Mouse (Mus musculus): Measurements from ENCODE around the gene Jup.

The Jup gene

GRCm38 (mm10) chr11:100397600-100398389 lies at the start of gene Jup:
Gene Jup (minus strand): TSS chr11:100397763.
- peak; percentile 99 to 100 for DNase-seq (ENCODE audit: low spot score in 2 of 2)

GRCm38 (mm10) chr11:100442625-100443024 lies 45.1 kb upstream of the Jup start:
- no peak for DNase-seq (ENCODE audit: low spot score in 2 of 2)

GRCm38 (mm10) chr11:100441797-100442196 lies 44.2 kb upstream of the Jup start, which contains the start of the genes Nt5c3b and Klhl10:
Gene Nt5c3b (minus strand): TSS chr11:100441808.
Gene Klhl10 (plus strand): TSS chr11:100441917.
- DNase-seq (ENCODE audit: low spot score in 2 of 2), result no peak

GRCm38 (mm10) chr11:100440691-100441522 lies 43.3 kb upstream of the Jup start:
- DNase-seq (ENCODE audit: low spot score in 2 of 2), result peak; percentile 68 to 71

- no peak for DNase-seq (ENCODE audit: low spot score in 2 of 2)
Measured at GRCm38 (mm10) chr11:100437901-100438300, 40.3 kb upstream of the Jup start.

- DNase-seq (ENCODE audit: low spot score in 2 of 2), result no peak
Measured at GRCm38 (mm10) chr11:100435678-100436246, 38.2 kb upstream of the Jup start.

GRCm38 (mm10) chr11:100432002-100432401 lies 34.4 kb upstream of the Jup start:
- DNase-seq (ENCODE audit: low spot score in 2 of 2), result no peak

GRCm38 (mm10) chr11:100430052-100430451 lies 32.5 kb upstream of the Jup start:
- no peak for DNase-seq (ENCODE audit: low spot score in 2 of 2)

- DNase-seq (ENCODE audit: low spot score in 2 of 2), result no peak
Measured at GRCm38 (mm10) chr11:100428612-100429199, 31.1 kb upstream of the Jup start.

- DNase-seq (ENCODE audit: low spot score in 2 of 2), result no peak
Measured at GRCm38 (mm10) chr11:100426820-100427219, 29.3 kb upstream of the Jup start.

GRCm38 (mm10) chr11:100425851-100426250 lies 28.3 kb upstream of the Jup start:
- peak in 1 of 2 experiments; percentile 60 for DNase-seq (ENCODE audit: low spot score in 2 of 2)

- DNase-seq (ENCODE audit: low spot score in 2 of 2), result no peak
Measured at GRCm38 (mm10) chr11:100423836-100424235, 26.3 kb upstream of the Jup start.

GRCm38 (mm10) chr11:100421537-100421936 lies 24.0 kb upstream of the Jup start:
- DNase-seq (ENCODE audit: low spot score in 2 of 2), result no peak

GRCm38 (mm10) chr11:100414914-100415822 lies 17.6 kb upstream of the Jup start, which contains the start of gene Fkbp10:
Gene Fkbp10 (plus strand): TSS chr11:100415697.
- no peak for DNase-seq (ENCODE audit: low spot score in 2 of 2)

GRCm38 (mm10) chr11:100414021-100414913 lies 16.7 kb upstream of the Jup start, which contains the start of gene P3h4:
Gene P3h4 (minus strand): TSS chr11:100414836.
- peak in 1 of 2 experiments; percentile 62 for DNase-seq (ENCODE audit: low spot score in 2 of 2)

- no peak for DNase-seq (ENCODE audit: low spot score in 2 of 2)
Measured at GRCm38 (mm10) chr11:100413541-100413940, 16.0 kb upstream of the Jup start.

GRCm38 (mm10) chr11:100411736-100412135 lies 14.2 kb upstream of the Jup start:
- DNase-seq (ENCODE audit: low spot score in 2 of 2), result no peak

GRCm38 (mm10) chr11:100409686-100410085 lies 12.1 kb upstream of the Jup start:
- DNase-seq (ENCODE audit: low spot score in 2 of 2), result no peak

- DNase-seq (ENCODE audit: low spot score in 2 of 2), result no peak
Measured at GRCm38 (mm10) chr11:100408835-100409462, 11.4 kb upstream of the Jup start.
